Mouse (Mus musculus) erythroblast, adult 5-6 weeks (primary cell): Measurements from ENCODE around the gene Ttll3. TPM values are rescaled to one million over a fixed set of nuclear protein-coding genes. Genes with fewer than 3 reads are reported as not detected.

Source experiments
- ATAC-seq: replicated peaks from 2 replicates; pipeline ENCODE4 v1.8.0; 2016; ENCODE audit warnings: moderate number of reproducible peaks, mild to moderate bottlenecking, moderate TSS enrichment, inconsistent platforms; ENCODE audit not compliant: poor library complexity, low FRiP score, severe bottlenecking
- total RNA-seq, 2 experiments: library from RNA; stranded (forward) in 1 of 2; stranded (reverse) in 1 of 2; fragments of 150-400 nt in 1 of 2; fragments of 200-764, 138-1000 nt in 1 of 2; gene quantifications; 2 replicates each; pipeline versions ENCODE4 v1.2.3 to v1.2.4; 2015 to 2017; ENCODE audit warnings: low replicate concordance in 2 of 2

Ttll3 gene
- total RNA-seq, 2 experiments from 2014 or later = 2.3 TPM; not detected in 1

DNA sequence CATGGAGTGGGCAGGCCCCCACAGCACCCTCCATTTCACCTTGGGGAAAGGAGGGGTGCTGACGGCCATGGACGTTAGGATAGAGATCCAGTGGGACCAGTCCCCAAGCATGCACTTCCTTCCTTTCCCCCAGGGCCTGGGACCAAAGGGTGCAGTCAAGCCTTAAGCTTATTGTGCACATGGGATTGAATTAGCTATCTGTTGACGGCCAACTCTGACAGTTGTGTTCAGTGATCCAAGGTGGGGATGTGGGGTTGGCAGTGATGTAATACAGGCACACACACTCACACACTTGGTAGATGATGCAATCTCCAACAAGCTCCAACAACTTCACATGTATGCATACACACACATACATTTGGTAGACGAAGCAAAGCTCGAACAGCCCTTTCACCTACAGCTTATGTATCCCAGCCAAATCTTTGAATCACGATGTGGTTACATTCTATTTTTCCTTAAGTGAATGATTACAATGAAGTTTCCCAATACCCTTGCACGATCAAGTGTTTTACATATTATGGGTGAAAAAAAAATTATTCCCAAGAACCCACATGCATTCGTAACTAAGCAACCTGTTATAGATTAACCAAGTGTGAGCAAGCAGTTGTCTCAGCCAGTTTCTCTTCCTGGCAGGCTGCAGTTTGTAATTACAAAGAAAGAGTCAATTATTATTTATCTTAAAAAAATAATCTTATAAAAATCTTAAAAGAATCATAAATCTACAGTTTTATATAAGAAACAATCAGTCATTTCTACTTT lies 55.3 kb downstream of the Ttll3 start:
- no peak for ATAC-seq

DNA sequence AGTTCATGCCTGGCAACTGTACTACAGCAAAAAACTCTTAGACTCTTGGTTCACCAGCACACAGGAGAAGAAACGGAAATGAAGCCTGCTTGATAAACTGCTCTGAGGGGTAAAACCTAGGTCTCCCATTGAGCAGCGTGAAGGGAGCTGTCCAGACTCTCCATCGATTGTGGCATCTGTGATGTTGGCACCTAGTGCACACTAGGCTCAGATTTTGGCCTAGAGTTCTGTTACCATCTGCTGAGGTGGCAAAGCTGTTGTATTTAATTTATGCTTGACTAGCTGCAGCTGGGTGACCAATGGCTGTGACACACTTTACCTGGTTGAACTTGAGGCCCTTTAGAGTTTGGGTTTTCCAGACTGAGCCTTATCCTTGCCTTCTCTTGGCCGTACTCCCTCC lies 58.6 kb downstream of the Ttll3 start:
- ATAC-seq = no peak

DNA sequence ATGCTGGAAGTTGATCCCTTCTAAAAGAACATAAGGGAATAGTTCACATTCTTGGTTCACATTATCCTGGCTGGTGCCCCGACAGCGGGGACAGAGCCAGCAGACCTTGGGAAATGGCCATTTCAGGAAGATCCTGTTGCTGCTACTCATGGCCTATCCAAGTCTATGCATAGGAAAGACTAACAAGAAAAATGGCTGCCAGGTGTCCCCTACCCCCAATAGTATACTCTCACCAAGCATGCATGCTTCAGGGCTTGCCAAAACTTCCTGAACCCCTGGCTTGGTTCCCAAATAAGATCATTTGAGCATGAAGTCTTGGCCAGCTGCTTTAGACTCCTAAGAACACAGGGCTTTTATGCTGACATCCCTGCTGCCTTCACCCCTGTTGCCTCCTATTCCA lies 62.8 kb downstream of the Ttll3 start:
- ATAC-seq = no peak

DNA sequence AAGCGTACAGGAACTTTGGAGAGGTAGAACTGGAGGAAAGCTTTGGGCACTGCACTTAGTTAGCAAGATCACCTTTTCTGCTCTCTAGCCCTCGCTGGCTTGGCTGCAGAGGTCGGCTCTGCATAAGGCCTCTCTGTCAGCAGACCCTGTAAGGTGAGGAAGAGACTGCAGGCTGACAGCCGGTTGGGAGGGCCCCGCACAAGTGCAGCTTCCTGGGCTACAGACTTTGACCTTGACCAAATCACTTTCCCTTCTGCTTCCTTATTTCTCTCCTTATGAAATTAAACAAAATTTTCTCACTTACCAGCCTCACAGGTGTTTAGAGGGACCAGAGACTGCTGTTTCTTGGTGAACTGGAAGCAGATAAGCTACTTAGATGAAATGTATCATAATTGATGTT lies 65.9 kb downstream of the Ttll3 start:
- no peak for ATAC-seq

DNA sequence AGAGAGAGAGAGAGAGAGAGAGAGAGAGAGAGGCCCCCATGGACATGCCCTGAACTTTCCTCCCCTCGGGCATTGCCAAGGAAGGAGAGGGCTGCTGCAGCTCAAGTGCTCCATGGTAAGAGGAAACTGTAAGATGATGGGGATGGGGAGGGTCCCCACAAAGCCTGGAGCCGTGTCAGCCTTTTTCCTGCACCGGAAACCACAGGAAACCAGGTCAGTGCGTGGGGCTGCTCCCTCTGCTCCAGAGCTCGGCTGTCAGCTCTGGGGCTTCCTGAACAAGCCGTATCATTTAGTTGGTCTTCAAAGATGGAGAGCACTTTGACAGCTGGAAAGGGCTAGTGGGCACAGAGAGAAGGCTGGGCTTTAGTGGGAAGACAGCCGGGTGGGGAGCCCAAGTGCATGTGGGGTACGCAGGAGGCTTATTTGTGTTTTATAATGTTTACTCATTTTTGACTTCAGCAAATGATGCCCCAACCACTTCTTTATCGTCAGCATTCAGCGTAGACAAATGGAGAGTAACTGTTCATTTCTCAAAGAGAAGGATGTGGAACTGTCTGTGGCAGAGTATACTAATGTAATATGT lies 69.0 kb downstream of the Ttll3 start, which contains the start of gene Il17re:
Il17re (plus strand) TSS at position 533 of the 583 bp plus-strand sequence.
- ATAC-seq = no peak

DNA sequence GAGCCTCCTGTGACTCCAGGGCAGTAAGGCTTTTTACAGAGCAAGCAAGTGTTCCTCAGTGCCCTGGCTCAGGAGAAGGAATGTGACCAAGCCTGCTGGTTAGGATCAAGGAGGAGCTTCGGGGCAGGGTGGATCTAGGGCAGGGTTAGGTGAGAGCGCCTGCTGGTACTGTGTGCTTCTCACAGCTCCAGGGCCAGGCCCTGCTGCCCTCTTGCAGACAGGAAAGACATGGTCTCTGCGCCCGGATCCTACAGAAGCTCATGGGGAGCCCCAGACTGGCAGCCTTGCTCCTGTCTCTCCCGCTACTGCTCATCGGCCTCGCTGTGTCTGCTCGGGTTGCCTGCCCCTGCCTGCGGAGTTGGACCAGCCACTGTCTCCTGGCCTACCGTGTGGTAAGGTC lies 69.6 kb downstream of the Ttll3 start:
- ATAC-seq = no peak

DNA sequence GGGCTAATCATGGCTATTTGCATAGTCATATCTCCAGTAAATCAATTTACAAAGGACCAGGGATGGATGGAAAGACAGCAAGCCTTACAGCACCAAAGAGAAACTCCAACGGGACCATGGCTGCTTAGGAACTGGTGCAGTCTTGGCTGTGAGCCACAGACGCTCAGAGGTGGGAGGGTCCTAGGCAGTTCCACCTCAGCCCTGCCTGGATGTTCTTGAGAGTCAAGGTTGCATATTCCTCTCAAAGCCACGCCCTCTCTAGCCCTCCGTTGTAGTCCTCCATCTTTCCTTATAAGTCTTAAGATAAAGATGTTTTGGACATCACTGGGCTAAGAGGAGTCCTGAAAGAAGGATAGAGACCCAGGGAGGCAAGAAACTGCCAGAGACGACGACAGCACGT lies 75.0 kb downstream of the Ttll3 start:
- ATAC-seq = no peak

Other genes starting within 250 kb of the Ttll3 start
- not detected in 2 replicates for gene Lhfpl4, start 193.9 kb upstream of the Ttll3 start, total RNA-seq (2015; ENCODE audit: low replicate concordance)
- not detected in 2 replicates for gene Lhfpl4, start 193.9 kb upstream of the Ttll3 start, total RNA-seq (2017; ENCODE audit: low replicate concordance)
- gene Mtmr14, start 151.4 kb upstream of the Ttll3 start, total RNA-seq (2015; ENCODE audit: low replicate concordance) = 19.0 and 35.0 TPM in 2 replicates
- 25.5 and 42.9 TPM in 2 replicates for gene Mtmr14, start 151.4 kb upstream of the Ttll3 start, total RNA-seq (2017; ENCODE audit: low replicate concordance)
- gene Cpne9, start 107.0 kb upstream of the Ttll3 start, total RNA-seq (2015; ENCODE audit: low replicate concordance) = 0.42 TPM in 1 of 2 replicates, not detected in the other
- gene Cpne9, start 107.0 kb upstream of the Ttll3 start, total RNA-seq (2017; ENCODE audit: low replicate concordance) = 0.51 and 2.1 TPM in 2 replicates
- gene Brpf1, start 82.1 kb upstream of the Ttll3 start, total RNA-seq (2015; ENCODE audit: low replicate concordance) = 12.1 and 19.2 TPM in 2 replicates
- gene Brpf1, start 82.1 kb upstream of the Ttll3 start, total RNA-seq (2017; ENCODE audit: low replicate concordance) = 14.3 and 16.0 TPM in 2 replicates
- 0.63 and 3.1 TPM in 2 replicates for gene Ogg1, start 62.3 kb upstream of the Ttll3 start, total RNA-seq (2015; ENCODE audit: low replicate concordance)
- gene Ogg1, start 62.3 kb upstream of the Ttll3 start, total RNA-seq (2017; ENCODE audit: low replicate concordance) = 7.6 TPM in 1 of 2 replicates, not detected in the other
- 4.6 and 6.5 TPM in 2 replicates for gene Camk1, start 45.3 kb upstream of the Ttll3 start, total RNA-seq (2015; ENCODE audit: low replicate concordance)
- gene Camk1, start 45.3 kb upstream of the Ttll3 start, total RNA-seq (2017; ENCODE audit: low replicate concordance) = 7.1 and 11.8 TPM in 2 replicates
- gene Tada3, start 11.4 kb upstream of the Ttll3 start, total RNA-seq (2015; ENCODE audit: low replicate concordance) = 6.0 and 11.1 TPM in 2 replicates
- gene Tada3, start 11.4 kb upstream of the Ttll3 start, total RNA-seq (2017; ENCODE audit: low replicate concordance) = 7.8 and 14.1 TPM in 2 replicates
- 44.5 and 54.8 TPM in 2 replicates for gene Arpc4, start 11.1 kb upstream of the Ttll3 start, total RNA-seq (2015; ENCODE audit: low replicate concordance)
- 81.5 and 100 TPM in 2 replicates for gene Arpc4, start 11.1 kb upstream of the Ttll3 start, total RNA-seq (2017; ENCODE audit: low replicate concordance)
- gene Rpusd3, start 30.1 kb downstream of the Ttll3 start, total RNA-seq (2015; ENCODE audit: low replicate concordance) = not detected in 2 replicates
- 2.8 TPM in 1 of 2 replicates, not detected in the other for gene Rpusd3, start 30.1 kb downstream of the Ttll3 start, total RNA-seq (2017; ENCODE audit: low replicate concordance)
- gene Cidec, start 46.5 kb downstream of the Ttll3 start, total RNA-seq (2015; ENCODE audit: low replicate concordance) = not detected in 2 replicates
- gene Cidec, start 46.5 kb downstream of the Ttll3 start, total RNA-seq (2017; ENCODE audit: low replicate concordance) = not detected in 2 replicates
- gene Jagn1, start 53.3 kb downstream of the Ttll3 start, total RNA-seq (2015; ENCODE audit: low replicate concordance) = 8.1 and 14.4 TPM in 2 replicates
- 2.0 and 3.1 TPM in 2 replicates for gene Jagn1, start 53.3 kb downstream of the Ttll3 start, total RNA-seq (2017; ENCODE audit: low replicate concordance)
- gene Il17re, start 69.2 kb downstream of the Ttll3 start, total RNA-seq (2015; ENCODE audit: low replicate concordance) = 0.42 TPM in 1 of 2 replicates, not detected in the other
- 0.51 TPM in 1 of 2 replicates, not detected in the other for gene Il17re, start 69.2 kb downstream of the Ttll3 start, total RNA-seq (2017; ENCODE audit: low replicate concordance)
- gene Il17rc, start 82.2 kb downstream of the Ttll3 start, total RNA-seq (2015; ENCODE audit: low replicate concordance) = not detected in 2 replicates
- gene Il17rc, start 82.2 kb downstream of the Ttll3 start, total RNA-seq (2017; ENCODE audit: low replicate concordance) = not detected in 2 replicates
- not detected in 2 replicates for gene Creld1, start 94.0 kb downstream of the Ttll3 start, total RNA-seq (2015; ENCODE audit: low replicate concordance)
- gene Creld1, start 94.0 kb downstream of the Ttll3 start, total RNA-seq (2017; ENCODE audit: low replicate concordance) = 2.7 TPM in 1 of 2 replicates, not detected in the other
- not detected in 2 replicates for gene Prrt3, start 112.7 kb downstream of the Ttll3 start, total RNA-seq (2015; ENCODE audit: low replicate concordance)
- gene Prrt3, start 112.7 kb downstream of the Ttll3 start, total RNA-seq (2017; ENCODE audit: low replicate concordance) = 0.34 TPM in 1 of 2 replicates, not detected in the other
- 21.5 and 28.8 TPM in 2 replicates for gene Emc3, start 142.4 kb downstream of the Ttll3 start, total RNA-seq (2015; ENCODE audit: low replicate concordance)
- 18.2 and 21.3 TPM in 2 replicates for gene Emc3, start 142.4 kb downstream of the Ttll3 start, total RNA-seq (2017; ENCODE audit: low replicate concordance)
- 27.8 and 40.3 TPM in 2 replicates for gene Fancd2, start 142.4 kb downstream of the Ttll3 start, total RNA-seq (2015; ENCODE audit: low replicate concordance)
- 32.1 and 36.5 TPM in 2 replicates for gene Fancd2, start 142.4 kb downstream of the Ttll3 start, total RNA-seq (2017; ENCODE audit: low replicate concordance)
- not detected in 2 replicates for gene Fancd2os, start 211.5 kb downstream of the Ttll3 start, total RNA-seq (2015; ENCODE audit: low replicate concordance)
- not detected in 2 replicates for gene Fancd2os, start 211.5 kb downstream of the Ttll3 start, total RNA-seq (2017; ENCODE audit: low replicate concordance)
- gene Brk1, start 215.5 kb downstream of the Ttll3 start, total RNA-seq (2015; ENCODE audit: low replicate concordance) = 86.5 and 91.5 TPM in 2 replicates
- gene Brk1, start 215.5 kb downstream of the Ttll3 start, total RNA-seq (2017; ENCODE audit: low replicate concordance) = 36.9 and 54.7 TPM in 2 replicates
- 6.3 and 11.5 TPM in 2 replicates for gene Vhl, start 234.7 kb downstream of the Ttll3 start, total RNA-seq (2015; ENCODE audit: low replicate concordance)
- 3.6 and 8.9 TPM in 2 replicates for gene Vhl, start 234.7 kb downstream of the Ttll3 start, total RNA-seq (2017; ENCODE audit: low replicate concordance)
- gene Irak2, start 249.2 kb downstream of the Ttll3 start, total RNA-seq (2015; ENCODE audit: low replicate concordance) = 18.8 and 56.0 TPM in 2 replicates
- 58.7 and 68.4 TPM in 2 replicates for gene Irak2, start 249.2 kb downstream of the Ttll3 start, total RNA-seq (2017; ENCODE audit: low replicate concordance)